Mouse (Mus musculus) CH12.LX (cell line): ENCODE data around the gene Dync2li1. TPM values are rescaled to one million over a fixed set of nuclear protein-coding genes. Genes with fewer than 3 reads are reported as not detected.
A peak's percentile ranks its signal among the peaks of the same experiment; 100 is the strongest.

ENCODE experiments used
- DNase-seq: peaks from one replicate; pipeline ENCODE4 v3.0.0-alpha.2; 2013; ENCODE audit errors: extremely low read depth
- H3K27ac ChIP-seq: 2 replicates; pipeline ENCODE4 v1.5.1; 2012; ENCODE audit warnings: low read depth, mild to moderate bottlenecking, control low read depth, moderate library complexity; ENCODE audit not compliant: insufficient read depth
- H3K27me3 ChIP-seq: replicated peaks from 2 replicates; pipeline ENCODE3; 2012; ENCODE audit warnings: inconsistent platforms
- H3K36me3 ChIP-seq, 2 experiments: replicated peaks in 1 of 2; 2 replicates each; pipeline versions ENCODE3 to v1.6.1; 2012; ENCODE audit warnings: inconsistent platforms in 1 of 2, low read length in 1 of 2, mild to moderate bottlenecking in 1 of 2, mixed read lengths in 1 of 2, moderate library complexity in 1 of 2; ENCODE audit not compliant: control insufficient read depth in 1 of 2, insufficient read depth in 1 of 2
- H3K4me1 ChIP-seq, 2 experiments: 2 replicates each; pipeline ENCODE4 v1.6.1; 2012; ENCODE audit warnings: inconsistent platforms in 1 of 2, moderate library complexity in 1 of 2; ENCODE audit not compliant: insufficient read depth in 2 of 2, control insufficient read depth in 1 of 2
- H3K4me2 ChIP-seq: 2 replicates; pipeline ENCODE4 v1.6.1; 2012; ENCODE audit warnings: low read depth, mild to moderate bottlenecking, control low read depth; ENCODE audit not compliant: poor library complexity, insufficient read depth, severe bottlenecking
- H3K4me3 ChIP-seq, 3 experiments: fragments of 150-350 bp in 1 of 3; sonication (generic) in 1 of 3; replicated peaks in 1 of 3; 2 replicates each; pipeline versions ENCODE3 to v1.5.1; 2011 to 2012; ENCODE audit warnings: low read depth in 2 of 3, low read length in 2 of 3, mild to moderate bottlenecking in 2 of 3, moderate library complexity in 2 of 3, control low read depth in 1 of 3, improper control_type of control experiment in 1 of 3, inconsistent platforms in 1 of 3, mixed read lengths in 1 of 3; ENCODE audit not compliant: poor library complexity in 1 of 3
- H3K79me2 ChIP-seq: replicated peaks from 2 replicates; pipeline ENCODE4 v1.6.1; 2012; ENCODE audit warnings: mild to moderate bottlenecking, moderate library complexity; ENCODE audit not compliant: control insufficient read depth, poor library complexity, insufficient read depth, severe bottlenecking; ENCODE audit errors: extremely low read depth
- H3K9ac ChIP-seq: 2 replicates; pipeline ENCODE4 v1.6.1; 2012; ENCODE audit warnings: low read depth, mild to moderate bottlenecking, control low read depth, moderate library complexity; ENCODE audit not compliant: insufficient read depth
- H3K9me3 ChIP-seq: replicated peaks from 2 replicates; pipeline ENCODE3; 2012; ENCODE audit warnings: low read length, inconsistent platforms, mixed read lengths
- BHLHE40 ChIP-seq: IDR thresholded peaks from 2 replicates; pipeline ENCODE4 v1.6.1; 2011; ENCODE audit warnings: mild to moderate bottlenecking, low read depth, low read length, improper control_type of control experiment
- CHD1 ChIP-seq: IDR thresholded peaks from 2 replicates; pipeline ENCODE4 v1.6.1; 2012; ENCODE audit warnings: low read depth, low read length, improper control_type of control experiment, inconsistent platforms
- CHD2 ChIP-seq: IDR thresholded peaks from 2 replicates; pipeline ENCODE4 v1.6.1; 2011; ENCODE audit warnings: low read length, improper control_type of control experiment
- CTCF ChIP-seq, 2 experiments: IDR thresholded peaks in 1 of 2; conservative IDR thresholded peaks in 1 of 2; 2 replicates each; pipeline ENCODE4 v1.5.1; 2011 to 2012; ENCODE audit warnings: low read depth in 2 of 2, low read length in 2 of 2, improper control_type of control experiment in 1 of 2, inconsistent platforms in 1 of 2, mild to moderate bottlenecking in 1 of 2, moderate library complexity in 1 of 2
- E2F4 ChIP-seq: IDR thresholded peaks from 2 replicates; pipeline ENCODE4 v1.6.1; 2011; ENCODE audit warnings: low read depth, low read length, improper control_type of control experiment; ENCODE audit not compliant: insufficient replicate concordance
- ELF1 ChIP-seq: IDR thresholded peaks from 2 replicates; pipeline ENCODE4 v1.6.1; 2014; ENCODE audit warnings: low read depth, mild to moderate bottlenecking, inconsistent platforms, low read length, improper control_type of control experiment
- EP300 ChIP-seq: IDR thresholded peaks from 2 replicates; pipeline ENCODE4 v1.6.1; 2011; ENCODE audit warnings: low read length, improper control_type of control experiment
- ETS1 ChIP-seq: conservative IDR thresholded peaks from 2 replicates; pipeline ENCODE4 v1.6.1; 2012; ENCODE audit warnings: low read depth, mild to moderate bottlenecking, inconsistent platforms, low read length, improper control_type of control experiment, moderate library complexity
- GABPA ChIP-seq: IDR thresholded peaks from 2 replicates; pipeline ENCODE4 v1.6.1; 2012; ENCODE audit warnings: low read depth, low read length, improper control_type of control experiment, inconsistent platforms; ENCODE audit not compliant: insufficient replicate concordance
- HCFC1 ChIP-seq: IDR thresholded peaks from 2 replicates; pipeline ENCODE4 v1.6.1; 2012; ENCODE audit warnings: low read depth, mild to moderate bottlenecking, inconsistent platforms, low read length, improper control_type of control experiment
- IRF4 ChIP-seq: IDR thresholded peaks from 2 replicates; pipeline ENCODE4 v1.6.1; 2014; ENCODE audit warnings: low read depth, mild to moderate bottlenecking, inconsistent platforms, low read length, improper control_type of control experiment
- JUN ChIP-seq: IDR thresholded peaks from 2 replicates; pipeline ENCODE4 v1.6.1; 2011; ENCODE audit warnings: low read depth, mild to moderate bottlenecking, low read length, improper control_type of control experiment, moderate library complexity; ENCODE audit not compliant: insufficient read depth
- JUND ChIP-seq: conservative IDR thresholded peaks from 2 replicates; pipeline ENCODE4 v1.6.1; 2011; ENCODE audit warnings: low read depth, low read length, improper control_type of control experiment
- KAT2A ChIP-seq: IDR thresholded peaks from 2 replicates; pipeline ENCODE4 v1.6.1; 2012; ENCODE audit warnings: low read length, improper control_type of control experiment, inconsistent platforms; ENCODE audit not compliant: insufficient replicate concordance
- MAZ ChIP-seq: IDR thresholded peaks from 2 replicates; pipeline ENCODE4 v1.6.1; 2012; ENCODE audit warnings: low read depth, mild to moderate bottlenecking, inconsistent platforms, low read length, improper control_type of control experiment, moderate library complexity
- MEF2A ChIP-seq: IDR thresholded peaks from 2 replicates; pipeline ENCODE4 v1.6.1; 2014; ENCODE audit warnings: low read depth, mild to moderate bottlenecking, inconsistent platforms, low read length, improper control_type of control experiment, borderline replicate concordance
- MYC ChIP-seq: IDR thresholded peaks from 2 replicates; pipeline ENCODE4 v1.6.1; 2011; ENCODE audit warnings: low read depth, mild to moderate bottlenecking, improper control_type of control experiment, low read length
- NELFE ChIP-seq: IDR thresholded peaks from 2 replicates; pipeline ENCODE4 v1.6.1; 2011; ENCODE audit warnings: low read depth, low read length, improper control_type of control experiment
- NRF1 ChIP-seq: IDR thresholded peaks from 2 replicates; pipeline ENCODE4 v1.6.1; 2014; ENCODE audit warnings: low read depth, mild to moderate bottlenecking, inconsistent platforms, low read length, improper control_type of control experiment, moderate library complexity
- PAX5 ChIP-seq: IDR thresholded peaks from 2 replicates; pipeline ENCODE4 v1.6.1; 2012; ENCODE audit warnings: low read length, inconsistent platforms, mixed read lengths
- POLR2A ChIP-seq: IDR thresholded peaks from 2 replicates; pipeline ENCODE4 v1.6.1; 2011; ENCODE audit warnings: low read depth, mild to moderate bottlenecking, improper control_type of control experiment, low read length
- POLR2AphosphoS2 ChIP-seq: IDR thresholded peaks from 2 replicates; pipeline ENCODE4 v1.6.1; 2011; ENCODE audit warnings: low read depth, low read length, improper control_type of control experiment
- RAD21 ChIP-seq: IDR thresholded peaks from 2 replicates; pipeline ENCODE4 v1.6.1; 2011; ENCODE audit warnings: low read depth, mild to moderate bottlenecking, low read length, improper control_type of control experiment, moderate library complexity
- RCOR1 ChIP-seq: conservative IDR thresholded peaks from 2 replicates; pipeline ENCODE4 v1.6.1; 2012; ENCODE audit warnings: low read depth, mild to moderate bottlenecking, inconsistent platforms, low read length, improper control_type of control experiment
- TBP ChIP-seq: conservative IDR thresholded peaks from 2 replicates; pipeline ENCODE4 v1.6.1; 2011; ENCODE audit warnings: low read depth, low read length, improper control_type of control experiment
- TCF12 ChIP-seq: IDR thresholded peaks from 2 replicates; pipeline ENCODE4 v1.6.1; 2014; ENCODE audit warnings: low read depth, mild to moderate bottlenecking, inconsistent platforms, low read length, improper control_type of control experiment
- USF1 ChIP-seq: IDR thresholded peaks from 2 replicates; pipeline ENCODE4 v1.6.1; 2014; ENCODE audit warnings: low read depth, mild to moderate bottlenecking, inconsistent platforms, low read length, improper control_type of control experiment
- USF2 ChIP-seq: conservative IDR thresholded peaks from 2 replicates; pipeline ENCODE4 v1.6.1; 2011; ENCODE audit warnings: low read depth, low read length, improper control_type of control experiment
- ZC3H11A ChIP-seq: IDR thresholded peaks from 2 replicates; pipeline ENCODE4 v1.6.1; 2012; ENCODE audit warnings: low read depth, mild to moderate bottlenecking, inconsistent platforms, low read length, improper control_type of control experiment
- ZNF384 ChIP-seq: IDR thresholded peaks from 2 replicates; pipeline ENCODE4 v1.6.1; 2012; ENCODE audit warnings: low read depth, low read length, improper control_type of control experiment, inconsistent platforms
- dilution Hi-C: fragments of 300-500 bp; cut with MboI; formaldehyde crosslinking; loops from 2 replicates; pipeline ENCODE4 v1.14.3; 2020; ENCODE audit warnings: low sequenced_read_pairs; ENCODE audit not compliant: extremely low pct_unique_long_range_greater_than_20kb, extremely low pct_ligation_motif_present
- in situ Hi-C: fragments of 300-500 bp; cut with MboI; formaldehyde crosslinking; loops from 3 replicates; pipeline ENCODE4 v1.14.3; 2019; ENCODE audit warnings: low sequenced_read_pairs, low pct_ligation_motif_present, low pct_unique_long_range_greater_than_20kb, mixed read lengths
- polyA plus RNA-seq: library from polyadenylated mRNA; unstranded; fragments of >175 nt; gene quantifications from 2 replicates; pipeline ENCODE4 v1.2.1, GENCODE M21; 2012; ENCODE audit warnings: low read depth; ENCODE audit not compliant: insufficient read length
- total RNA-seq, 2 experiments: library from RNA; depleted of rRNA; stranded (reverse); fragments of 300-350 nt in 1 of 2; fragments of >200 nt in 1 of 2; gene quantifications; 2 replicates each; pipeline ENCODE4 v1.2.3; 2012 to 2014

Gene Dync2li1
- total and polyA plus RNA-seq, 3 experiments: 7.6 to 12.3 (median 11.7) TPM

DNA sequence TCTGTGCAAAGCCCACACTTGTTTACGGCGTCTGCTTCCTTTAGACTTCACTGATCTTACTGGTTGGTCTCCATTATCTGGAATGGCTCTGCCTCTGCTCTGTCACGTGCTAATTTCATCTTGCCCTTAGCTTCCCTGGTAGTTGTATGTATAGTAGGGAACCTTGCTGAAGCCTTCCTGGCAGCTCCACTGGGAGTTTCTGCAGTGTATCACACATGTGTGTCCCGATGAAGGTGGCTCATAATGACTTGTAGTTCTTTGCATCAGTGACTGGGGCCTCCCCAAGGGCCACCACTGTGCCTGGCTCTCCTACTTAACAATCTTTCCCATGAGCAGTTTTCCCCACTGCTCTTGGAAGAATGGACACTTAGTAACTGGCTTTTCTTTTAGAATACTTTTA is 17.7 kb upstream of the Dync2li1 start:
- Histone ChIP-seq H3K27ac (peak overlapping the region; percentile 99), H3K79me2 (no peaks in the 10 kb centered on the region), H3K4me1 (peaks cover 27 to 60% of the 10 kb centered on the region in 2 experiments), H3K9me3 (peaks cover 4% of the 10 kb centered on the region), H3K27me3 (no peaks in the 10 kb centered on the region), H3K4me3 (peak overlapping the region; percentile 26 to 30 (median 28)), H3K9ac (peak overlapping the region; percentile 36), H3K36me3 (peaks cover 6 to 7% of the 10 kb centered on the region in 2 experiments), H3K4me2 (peak overlapping the region; percentile 73)
- in situ Hi-C loops: loop anchor here (5.0 kb wide), 1 partner anchor 56 kb away; no protein-coding TSS in a partner anchor
- DNase-seq: peak; percentile 53
- dilution Hi-C loops: no loop called here
- TF ChIP-seq POLR2AphosphoS2 (no peak), CHD2 (no peak), IRF4 (peak; percentile 58; the same call in 1 of the 2 replicates), TCF12 (peak; percentile 52; the same call in 1 of the 2 replicates), PAX5 (no peak), EP300 (peak; percentile 58), NELFE (no peak), KAT2A (no peak), HCFC1 (no peak), BHLHE40 (peak; percentile 80), RCOR1 (no peak), NRF1 (0 out of 2 replicates have a peak, but pooled peaks have one; percentile 8), MEF2A (0 out of 2 replicates have a peak, but pooled peaks have one; percentile 47), CHD1 (no peak), MYC (no peak), JUND (no peak), ETS1 (peak; percentile 72)

DNA sequence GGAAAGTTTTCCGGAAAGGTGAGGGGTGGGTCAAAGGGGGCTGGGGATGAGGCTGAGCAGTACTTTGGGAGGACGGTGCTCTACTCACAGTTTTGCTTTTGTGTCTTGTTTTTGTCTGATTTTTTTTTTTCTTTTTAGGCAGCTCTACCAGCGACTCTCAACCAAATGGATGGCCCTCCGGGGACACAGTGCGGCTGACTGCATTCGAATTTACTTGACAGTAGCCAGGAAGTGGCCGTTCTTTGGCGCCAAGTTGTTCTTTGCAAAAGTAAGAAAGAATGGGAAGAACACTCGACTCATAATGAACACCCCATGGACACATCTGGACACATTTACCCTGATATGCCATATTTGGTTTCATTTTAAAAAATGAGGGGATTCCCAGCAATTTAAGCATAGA is 14.8 kb upstream of the Dync2li1 start:
- H3K4me3 ChIP-seq: peak overlapping the region in 2 of 3 experiments; percentile 7 to 31
- in situ Hi-C loops: no loop called here
- no peaks in the 10 kb centered on the region for H3K79me2 ChIP-seq
- H3K4me1 ChIP-seq: peaks cover 33 to 61% of the 10 kb centered on the region in 2 experiments
- no peak for DNase-seq
- peak overlapping the region; percentile 86 for H3K4me2 ChIP-seq
- no peaks in the 10 kb centered on the region for H3K27me3 ChIP-seq
- peak overlapping the region; percentile 70 for H3K27ac ChIP-seq
- H3K9ac ChIP-seq: peak overlapping the region; percentile 62
- dilution Hi-C loops: no loop called here
- peaks cover 14% of the 10 kb centered on the region in 2 experiments for H3K36me3 ChIP-seq
- peaks cover 10% of the 10 kb centered on the region for H3K9me3 ChIP-seq
- TF ChIP-seq IRF4 (0 out of 2 replicates have a peak, but pooled peaks have one; percentile 4), USF2 (no peak), ZNF384 (peak; percentile 70), KAT2A (no peak), GABPA (no peak), HCFC1 (no peak), MAZ (no peak), NRF1 (no peak), CTCF (conservative IDR thresholded peaks at IDR 0.05 in 1 of 2, IDR thresholded peaks at IDR 0.05 in 1 of 2; ENCODE audit: low read depth in 2 of 2, low read length in 2 of 2) (no peak), ETS1 (0 out of 2 replicates have a peak, but pooled peaks have one; percentile 27), TBP (peak; percentile 35; the same call in 1 of the 2 replicates), RAD21 (no peak), USF1 (no peak), JUN (no peak), MYC (no peak), ELF1 (peak; percentile 48; the same call in 1 of the 2 replicates), POLR2A (0 out of 2 replicates have a peak, but pooled peaks have one; percentile 17), POLR2AphosphoS2 (no peak), BHLHE40 (no peak; the same call in 1 of the 2 replicates), RCOR1 (no peak), E2F4 (0 out of 2 replicates have a peak, but pooled peaks have one; percentile 26), PAX5 (no peak), EP300 (0 out of 2 replicates have a peak, but pooled peaks have one; percentile 12), NELFE (no peak), ZC3H11A (no peak)
